Mouse (Mus musculus) yolk sac, embryonic 10.5 days (tissue): Measurements from ENCODE around the gene Adcy7.

Experiments used
- DNase-seq: peaks from one replicate; pipeline ENCODE4 v3.0.0-alpha.2; 2017; ENCODE audit warnings: low spot score

Adcy7 gene

DNA sequence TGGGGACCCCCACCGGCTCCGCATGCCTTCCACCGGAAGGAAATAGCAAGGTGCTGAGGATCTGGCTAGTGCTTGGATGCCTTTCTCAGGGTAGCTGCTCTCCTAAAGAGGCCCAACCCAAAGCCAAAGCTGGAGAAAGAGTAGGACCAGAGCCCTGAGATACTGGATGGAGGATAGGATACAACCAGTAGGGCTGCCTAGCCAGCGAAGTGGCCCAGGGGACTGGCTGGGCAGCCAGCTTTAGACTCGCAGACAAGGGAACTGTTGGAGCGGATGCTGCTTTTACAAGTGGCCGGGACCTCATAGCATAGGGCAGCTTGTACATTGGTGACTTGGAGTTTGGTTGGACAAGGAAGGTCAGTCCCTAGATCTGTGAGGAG, 838 bp downstream of the Adcy7 start:
- no peak for DNase-seq

DNA sequence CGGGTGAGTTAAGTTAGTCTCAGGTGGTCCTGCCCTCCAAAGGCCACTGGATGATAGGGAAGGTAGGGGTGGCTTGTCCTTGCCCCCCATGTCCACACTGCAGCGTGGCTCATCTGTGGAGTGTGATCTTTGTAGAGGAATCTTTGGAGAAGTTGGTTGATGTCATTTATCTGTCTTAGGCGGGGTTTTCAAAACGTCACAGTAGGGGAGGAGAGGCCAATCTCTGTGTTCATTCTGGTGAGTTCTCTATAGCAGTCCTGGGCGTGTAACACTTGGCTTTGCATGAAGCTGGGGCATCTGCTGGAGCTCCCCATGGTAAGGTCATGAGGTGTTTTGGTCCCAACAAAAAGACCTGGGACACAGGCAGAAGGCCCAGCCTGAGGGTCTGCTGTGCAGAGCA, 1.9 kb downstream of the Adcy7 start:
- no peak for DNase-seq

DNA sequence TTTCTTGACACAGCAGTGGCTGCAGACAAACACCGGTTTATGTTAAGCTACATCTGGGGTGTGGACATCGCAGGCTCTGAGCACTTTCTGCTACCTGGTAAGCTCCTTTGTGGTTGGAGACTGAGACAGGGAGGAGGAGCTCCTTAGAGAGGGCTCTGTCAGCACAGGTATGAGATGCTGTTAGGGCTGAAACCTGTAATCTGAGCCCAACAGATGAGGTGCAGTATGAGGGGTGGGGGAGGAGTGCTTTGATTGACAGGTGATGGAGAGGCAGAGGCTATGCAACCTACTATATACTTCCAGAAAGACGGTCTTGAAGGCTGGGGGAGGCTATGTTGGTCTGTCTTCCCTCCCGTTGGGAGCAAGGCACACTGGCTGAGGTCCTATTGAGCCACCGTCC, 7.0 kb downstream of the Adcy7 start:
- no peak for DNase-seq

DNA sequence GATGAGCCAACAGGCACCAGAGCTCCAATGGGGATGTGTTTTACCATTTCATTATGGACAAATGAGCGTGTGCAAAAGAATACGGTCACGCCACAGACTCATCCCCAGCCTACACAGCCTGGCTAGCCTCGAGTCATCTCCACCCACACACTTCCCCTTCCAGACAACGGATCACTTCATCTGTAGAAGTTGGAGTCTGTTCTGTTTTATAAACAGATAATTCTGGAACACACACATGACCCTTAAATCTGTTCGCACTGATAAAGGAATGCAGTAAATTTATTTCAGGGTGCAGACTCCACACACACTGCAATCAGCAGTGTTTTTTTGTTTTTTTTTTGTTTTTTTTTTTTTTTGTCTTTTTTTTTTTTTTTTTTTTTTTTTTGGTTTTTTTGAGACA, 7.5 kb downstream of the Adcy7 start:
- no peak for DNase-seq

DNA sequence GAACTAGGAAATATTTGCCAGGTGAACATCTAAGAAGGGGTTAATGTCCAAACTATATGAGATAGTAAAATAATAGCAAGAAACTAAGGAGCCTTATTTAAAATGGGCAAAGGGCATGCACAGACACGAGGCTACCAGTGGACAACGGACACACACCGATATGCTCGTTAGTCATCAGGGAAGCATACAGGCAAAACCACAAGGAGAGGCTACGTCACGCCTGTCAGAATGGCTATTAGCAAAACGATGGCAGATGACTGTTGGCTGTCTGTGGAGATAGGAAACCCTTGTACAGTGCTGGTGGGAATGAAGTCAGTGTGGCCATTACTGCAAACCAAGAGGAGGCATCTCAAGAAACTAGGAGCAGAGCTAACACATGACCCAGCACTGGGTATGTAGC, 8.7 kb downstream of the Adcy7 start:
- DNase-seq = no peak

DNA sequence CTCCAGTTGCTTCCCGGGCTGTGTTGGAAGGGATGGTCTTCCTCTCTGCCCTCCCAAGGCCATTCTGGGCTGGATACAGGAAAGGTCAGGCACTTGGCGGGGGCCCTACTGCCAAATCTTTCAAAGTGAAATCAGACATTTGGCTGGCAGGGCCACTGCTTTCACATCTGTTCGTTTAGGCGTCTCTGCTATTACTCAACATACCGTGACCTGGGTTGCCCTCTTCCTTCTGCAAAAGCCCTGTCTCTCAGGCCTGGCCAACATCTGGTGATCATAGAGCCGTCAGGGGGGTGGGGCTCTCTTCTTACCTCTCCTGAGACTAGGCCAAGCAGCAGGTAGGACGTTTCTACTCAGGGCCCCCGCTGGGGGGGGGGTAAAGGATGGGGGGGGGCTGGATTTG, 10.5 kb downstream of the Adcy7 start:
- DNase-seq = peak; percentile 70

DNA sequence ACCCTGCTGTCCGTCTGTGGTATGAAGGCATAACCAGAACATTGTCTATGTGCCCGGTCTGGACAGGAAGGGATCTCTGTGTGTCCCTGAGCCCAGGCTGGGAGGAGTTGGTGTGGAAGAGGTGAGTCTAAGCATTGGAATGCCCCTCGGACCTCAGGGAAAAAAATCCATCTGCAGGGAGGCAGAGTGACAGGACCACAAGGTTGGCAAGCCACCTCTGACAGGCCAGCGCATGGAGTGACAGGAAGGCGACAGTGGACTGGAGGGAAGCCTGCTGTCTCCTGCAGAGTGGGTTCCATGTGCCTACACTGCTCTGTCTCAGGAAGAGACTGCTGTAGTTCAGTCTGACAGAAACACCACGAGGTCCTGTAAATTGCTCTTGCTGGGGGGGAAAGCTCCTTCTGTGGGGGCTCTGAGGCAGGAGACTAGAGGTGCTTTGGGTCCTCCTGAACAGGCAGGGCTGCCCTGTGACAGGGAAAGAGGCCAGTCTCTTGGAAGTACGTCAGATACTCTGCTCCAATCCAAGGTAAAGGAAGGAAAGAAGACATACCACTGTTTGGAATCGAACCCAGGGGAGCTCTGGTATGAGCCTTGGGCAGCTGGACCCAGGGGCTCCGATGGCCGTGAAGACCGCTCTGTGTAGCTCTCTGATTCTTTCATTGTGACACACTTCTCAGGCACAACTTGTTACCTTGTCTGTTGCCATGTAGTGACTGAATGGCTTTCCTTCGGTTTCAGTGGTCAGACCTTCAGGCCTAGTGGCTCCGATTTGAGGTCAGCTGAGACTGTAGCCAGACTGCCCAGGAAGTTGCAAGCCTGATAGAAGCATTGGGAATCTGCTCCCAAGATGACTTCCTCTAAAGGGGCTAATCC, 11.3 kb downstream of the Adcy7 start:
- DNase-seq = no peak

DNA sequence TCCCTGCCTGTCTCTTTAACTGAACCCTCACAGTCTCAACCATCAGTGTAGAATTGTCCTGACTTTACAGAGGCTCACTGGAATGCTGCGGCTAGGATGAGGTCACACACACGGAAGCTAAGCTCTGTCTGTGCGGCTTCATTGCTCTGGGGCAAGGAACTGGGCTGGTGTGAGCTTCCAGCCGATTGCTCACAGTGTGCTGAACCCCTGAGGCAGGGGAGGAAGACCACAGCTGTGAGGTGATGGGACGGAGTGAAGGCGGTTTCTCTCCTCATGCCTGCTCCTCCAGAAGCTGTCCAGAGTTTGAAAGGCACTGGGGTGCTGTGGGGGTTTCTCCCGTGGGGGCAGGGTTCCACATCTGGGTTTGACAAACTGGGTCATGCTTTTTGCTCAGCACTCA, 12.5 kb downstream of the Adcy7 start:
- no peak for DNase-seq

DNA sequence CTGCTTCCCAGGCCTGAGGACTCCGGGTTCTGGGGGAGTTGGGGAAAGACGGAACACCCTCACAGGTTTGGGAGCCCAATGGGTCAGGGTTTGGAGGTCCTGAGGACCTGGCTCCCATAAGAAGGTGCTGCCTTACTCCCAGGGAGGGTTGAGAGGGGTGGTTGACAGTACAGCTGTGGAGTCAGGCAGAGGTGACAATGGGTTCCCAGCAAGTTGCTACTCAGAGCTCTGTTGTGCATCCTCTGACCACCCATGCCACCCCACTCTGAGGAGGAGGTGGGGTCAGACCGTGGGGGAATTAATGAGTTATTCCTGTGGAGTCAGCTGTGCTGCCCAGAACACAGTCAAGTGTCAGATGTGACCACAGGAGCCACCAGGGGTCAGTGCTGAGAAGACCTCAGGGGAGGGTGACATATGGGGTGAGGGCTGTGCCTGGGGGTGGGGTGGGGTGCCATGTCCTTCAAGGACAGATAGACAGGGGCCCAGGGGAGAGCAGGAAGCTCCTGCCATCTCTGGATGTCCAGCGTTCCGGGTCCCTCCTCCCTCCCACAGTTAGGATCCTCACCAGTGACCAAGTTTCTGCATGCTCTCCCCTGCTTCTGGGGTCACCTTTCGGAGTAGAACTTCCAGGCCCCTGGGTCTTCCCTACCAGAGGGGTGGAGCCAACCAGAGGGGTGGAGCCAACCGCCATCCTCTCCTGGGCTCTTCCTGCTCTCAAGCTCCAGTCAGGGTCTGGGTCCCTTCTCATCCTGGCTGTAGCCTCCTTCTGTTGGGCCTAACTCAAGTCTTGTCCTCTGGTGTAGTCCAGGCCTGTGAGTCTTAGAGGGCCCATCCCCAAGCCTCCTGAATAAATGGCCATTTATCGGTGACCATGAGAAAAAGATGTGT, 13.5 kb downstream of the Adcy7 start:
- no peak for DNase-seq

DNA sequence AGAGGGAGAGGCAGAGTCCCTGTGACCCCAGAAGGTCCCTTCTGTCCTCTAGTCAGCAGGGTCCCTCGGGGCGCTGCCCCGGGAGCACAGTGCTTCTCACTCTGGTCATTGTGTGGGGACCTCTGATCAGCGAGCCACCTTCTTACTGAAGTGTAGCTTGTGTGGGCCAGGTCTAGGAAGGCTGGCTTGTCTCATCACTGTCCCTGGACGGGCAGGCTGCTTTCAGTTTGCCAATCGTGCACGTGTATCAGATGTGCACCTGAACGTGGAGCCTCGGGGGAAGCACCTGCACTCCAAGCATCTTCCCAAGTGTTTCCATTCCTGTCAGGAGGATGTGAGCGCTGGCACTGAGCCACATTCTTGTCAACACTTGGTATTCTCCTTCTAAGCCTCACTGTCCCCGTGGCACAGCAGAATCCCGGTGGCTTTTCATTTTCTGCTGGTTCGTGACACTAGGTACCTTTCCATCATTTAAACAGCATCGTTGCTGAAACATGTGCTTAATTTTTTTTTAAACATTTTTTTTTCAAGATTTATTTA, 14.3 kb downstream of the Adcy7 start:
- no peak for DNase-seq

DNA sequence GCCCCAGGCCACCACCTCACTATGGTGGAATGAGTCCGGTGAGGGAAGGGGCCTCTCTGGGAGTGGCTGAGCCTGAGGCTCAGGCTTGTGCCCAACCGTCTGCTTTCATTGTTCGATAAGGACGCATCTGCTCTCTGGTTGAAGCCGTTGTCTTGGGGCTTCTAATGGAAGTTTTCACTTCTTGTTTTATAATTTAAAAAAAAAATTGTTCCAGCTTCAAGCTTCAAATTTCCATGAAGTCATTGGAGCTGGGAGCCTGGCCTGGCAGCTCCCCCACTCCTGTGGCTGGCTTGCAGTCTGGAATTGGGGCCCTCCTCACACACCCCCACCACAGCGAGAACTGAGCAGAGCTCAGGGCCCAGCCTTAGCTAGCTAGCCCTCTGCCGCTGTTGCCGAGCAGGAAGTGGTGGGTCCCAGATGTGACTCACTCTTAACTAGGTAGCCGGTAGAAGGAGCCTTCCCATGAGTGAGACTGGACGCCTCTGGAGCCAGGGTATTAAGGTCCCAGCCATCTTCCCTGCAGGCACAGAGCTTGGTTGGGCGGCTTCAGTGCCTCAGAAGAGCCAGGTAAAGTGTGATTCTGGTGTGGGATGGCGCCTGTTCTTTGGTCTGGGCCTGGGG, 16.5 kb downstream of the Adcy7 start:
- no peak for DNase-seq

DNA sequence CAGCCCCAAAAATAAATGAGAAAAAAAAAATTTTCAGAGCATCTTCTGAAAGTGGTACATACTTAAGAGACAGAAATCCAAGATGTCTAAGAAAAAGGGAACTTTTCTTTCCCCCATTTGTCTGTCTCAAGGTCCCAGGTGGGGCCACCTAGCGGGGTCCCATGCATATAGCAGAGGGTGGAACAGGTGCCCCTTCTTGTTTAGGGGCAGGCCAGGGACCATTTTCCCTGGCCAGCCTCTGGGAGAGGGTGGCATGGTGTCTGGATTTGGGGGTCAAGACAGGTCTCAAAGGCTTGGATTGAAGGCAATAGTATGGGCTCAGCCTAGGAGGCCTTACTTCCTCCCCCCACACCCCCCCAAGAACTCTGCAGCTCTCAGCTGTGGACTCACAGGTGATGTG, 17.7 kb downstream of the Adcy7 start:
- DNase-seq = no peak

DNA sequence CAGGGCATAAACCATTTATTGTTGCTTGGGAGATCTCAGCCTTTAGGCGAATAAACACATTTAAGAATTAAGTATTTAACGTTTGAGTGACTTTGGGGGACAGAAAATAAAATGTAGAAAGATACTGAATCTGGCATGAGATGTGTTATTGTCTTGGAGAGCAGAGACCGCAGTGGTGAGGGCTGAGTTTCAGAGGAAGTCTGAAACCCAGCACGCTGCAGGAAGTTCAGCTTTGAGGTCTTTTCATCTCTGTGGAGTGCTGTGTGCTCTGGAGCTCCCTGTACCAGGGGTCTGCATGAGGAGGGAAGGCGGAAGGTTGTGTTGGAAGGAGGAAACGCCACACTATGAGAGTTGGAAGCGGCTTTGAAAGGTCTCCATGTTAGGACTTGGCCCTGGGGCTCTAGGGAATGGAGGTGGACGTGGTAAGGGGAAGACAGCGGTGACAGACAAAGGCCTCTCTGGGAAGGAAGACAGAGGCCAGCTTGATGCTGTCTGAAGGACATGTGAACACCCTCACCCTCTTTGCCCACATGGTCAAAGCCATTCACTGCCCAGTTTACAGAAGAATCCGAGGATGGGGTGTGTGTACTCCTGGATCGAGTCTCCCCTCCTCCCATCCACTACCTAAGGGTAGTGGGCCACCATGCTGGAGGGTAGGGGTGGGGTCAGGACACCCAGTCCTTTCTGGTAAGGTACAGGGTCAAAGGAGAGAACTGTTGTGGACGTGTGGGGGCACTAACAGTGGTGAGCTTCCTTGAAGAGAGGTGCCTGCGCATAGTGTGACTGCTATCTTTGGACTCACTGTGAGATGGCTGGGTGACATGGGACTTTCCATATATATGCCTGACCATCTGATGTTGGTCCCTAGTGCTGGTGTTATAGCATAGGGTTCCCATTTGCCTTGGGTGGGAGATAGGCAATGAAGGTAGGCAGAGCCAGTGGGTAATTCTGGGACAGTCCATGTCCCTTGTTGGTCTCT, 18.4 kb downstream of the Adcy7 start:
- DNase-seq = no peak

DNA sequence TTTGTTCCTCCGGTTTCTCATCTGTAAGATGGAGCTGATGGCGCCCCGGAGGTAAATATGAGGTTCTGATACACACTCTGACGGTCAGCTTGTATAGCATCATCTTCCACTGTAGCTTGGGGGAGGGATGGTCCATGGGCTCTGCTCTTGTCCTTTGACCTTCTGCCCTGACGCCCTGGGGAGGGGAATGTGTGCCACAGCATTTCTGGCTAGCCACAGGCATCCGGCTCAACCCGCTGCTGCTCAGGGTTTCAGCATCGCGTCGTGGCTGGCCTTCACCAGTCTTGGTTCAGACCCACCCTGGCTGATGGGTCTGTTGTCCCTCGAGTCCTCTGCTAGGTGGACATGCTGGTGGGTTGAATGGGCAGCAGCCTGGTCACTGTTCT, 19.1 kb downstream of the Adcy7 start:
- no peak for DNase-seq

DNA sequence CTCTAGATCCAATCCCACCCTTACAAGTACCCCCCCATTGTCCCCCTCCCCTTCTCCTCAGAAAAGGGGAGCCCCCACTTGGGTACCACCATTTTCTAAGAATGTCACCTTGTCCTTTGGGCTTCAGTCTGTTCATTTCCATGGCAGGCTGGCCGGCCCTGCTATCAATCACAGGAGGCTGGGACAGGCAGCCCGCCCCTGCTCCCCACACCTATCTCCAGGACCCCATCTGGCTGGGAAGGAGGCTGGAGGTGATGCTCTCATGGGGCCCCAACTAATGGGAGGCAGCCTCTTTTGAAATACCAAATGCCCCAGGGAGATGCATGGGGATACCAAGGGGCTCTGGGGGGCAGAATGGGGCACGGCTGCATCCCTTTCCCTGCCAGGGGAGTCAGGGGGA, 20.7 kb downstream of the Adcy7 start:
- DNase-seq = no peak

DNA sequence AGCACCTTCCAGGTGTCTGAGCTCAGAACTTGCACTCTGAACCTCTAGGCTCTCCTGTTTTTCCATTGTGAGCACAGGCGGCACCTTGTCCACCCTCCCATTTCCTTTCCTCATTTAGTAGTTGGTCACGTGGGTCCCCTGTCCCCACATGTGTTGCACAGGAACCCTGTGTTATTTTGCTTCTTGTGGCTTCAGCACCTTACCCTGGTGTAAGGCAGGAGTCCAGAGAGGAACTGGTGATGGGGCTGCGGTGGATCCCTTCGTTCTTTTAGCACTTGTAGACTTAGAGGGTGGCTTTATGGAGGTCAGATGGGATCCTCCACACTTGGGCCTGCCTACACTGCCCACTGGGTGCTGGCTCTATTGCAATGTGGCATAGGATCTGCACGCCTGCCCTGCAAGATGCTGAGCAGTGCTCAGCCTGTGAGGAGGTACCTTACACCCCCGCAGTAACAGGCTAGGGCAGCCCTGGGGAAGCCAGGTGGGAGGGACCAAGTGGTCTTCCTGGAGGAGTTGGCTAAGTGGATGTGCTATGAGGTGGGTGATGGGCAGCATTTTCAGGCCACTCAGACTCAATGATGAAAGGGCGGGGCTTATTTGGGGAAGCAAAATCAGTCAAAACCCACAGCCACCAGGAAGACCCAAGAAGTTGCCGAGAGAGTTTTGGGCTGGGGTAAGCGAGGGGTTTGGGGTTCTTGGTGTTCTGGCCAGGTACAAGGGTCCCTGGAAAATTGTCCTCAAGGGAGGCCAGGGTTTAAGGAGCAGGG, 21.6 kb downstream of the Adcy7 start:
- no peak for DNase-seq

DNA sequence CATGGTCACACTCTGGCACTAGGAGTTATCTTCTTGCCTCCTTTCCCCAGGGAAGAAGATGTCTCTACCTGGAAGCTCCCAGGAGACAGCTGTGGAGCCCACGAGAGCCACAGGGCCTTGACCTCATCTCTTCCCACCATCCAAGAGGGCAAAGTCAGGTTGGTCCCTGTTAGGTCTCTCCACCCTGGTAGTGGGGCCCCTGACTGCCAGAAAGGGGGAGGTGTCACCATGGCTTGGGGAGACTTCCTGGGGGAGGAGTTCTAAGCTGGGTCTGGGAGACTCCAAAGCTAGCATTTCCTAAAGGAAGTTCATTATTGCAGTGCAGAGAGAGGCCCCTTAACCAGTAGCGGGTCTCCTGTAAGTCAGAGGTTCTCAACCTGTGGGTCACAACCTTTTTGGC, 22.8 kb downstream of the Adcy7 start:
- DNase-seq = no peak

DNA sequence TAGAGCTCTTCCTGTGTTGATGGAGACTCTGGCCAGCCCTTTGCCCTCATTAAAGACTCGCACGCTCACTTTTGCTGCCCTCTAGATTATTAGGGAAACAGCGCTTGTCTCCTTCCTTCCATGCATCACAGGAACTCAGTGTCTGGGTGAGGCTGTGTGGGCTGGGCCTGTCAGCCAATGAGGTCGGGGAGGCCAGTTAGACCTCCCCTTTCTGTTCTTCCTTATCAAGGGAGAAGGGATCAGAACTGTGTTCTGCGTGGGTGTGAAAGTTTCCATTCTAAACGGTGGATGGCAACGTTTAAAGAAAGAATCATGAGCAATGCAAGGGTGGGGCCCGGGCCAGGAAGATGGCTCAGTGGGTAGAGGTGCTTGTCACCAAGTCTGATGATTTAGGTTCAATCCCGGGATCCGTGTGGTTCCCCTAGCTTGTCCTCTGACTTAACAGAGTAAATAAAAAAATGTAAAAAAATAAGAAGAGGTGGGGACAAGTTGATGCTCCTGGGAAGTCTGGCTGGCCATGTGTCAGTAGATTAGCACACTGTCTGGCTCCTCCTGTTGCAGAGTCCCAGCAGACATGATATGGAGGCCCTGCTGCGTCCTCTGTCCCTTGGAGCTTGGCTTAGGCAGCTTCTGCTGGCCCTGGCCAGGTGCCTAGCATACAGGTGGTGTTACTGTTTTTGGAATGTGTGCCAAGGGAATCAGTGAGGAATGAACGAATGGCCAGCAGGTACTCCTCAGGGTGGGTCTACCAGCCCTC, 26.0 kb downstream of the Adcy7 start:
- peak; percentile 33 for DNase-seq

DNA sequence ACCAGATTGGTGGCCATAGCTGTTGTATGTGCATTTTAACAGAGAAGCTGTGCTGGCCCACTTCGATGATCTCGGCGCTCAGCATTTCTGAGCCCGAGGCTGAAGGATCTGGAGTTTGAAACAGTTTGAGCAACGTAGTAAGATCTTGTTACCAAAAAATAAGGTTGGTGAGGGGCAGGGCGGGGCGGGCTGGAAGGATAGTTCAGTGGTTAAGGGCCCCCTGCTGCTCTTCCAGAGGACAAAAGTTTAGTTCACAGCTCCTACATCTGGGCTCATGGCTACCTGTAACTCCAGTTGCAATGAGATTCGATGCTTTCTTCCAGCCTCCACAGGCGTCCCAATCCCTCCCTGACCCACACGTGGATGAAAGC, 26.5 kb downstream of the Adcy7 start:
- no peak for DNase-seq
